Mouse (Mus musculus): ENCODE measurements around the gene Slc6a18. TPM values are rescaled to one million over a fixed set of nuclear protein-coding genes. Genes with fewer than 3 reads are reported as not detected.

Slc6a18 gene
- polyA plus RNA-seq, 1 experiment from 2014 or later: not detected

DNA sequence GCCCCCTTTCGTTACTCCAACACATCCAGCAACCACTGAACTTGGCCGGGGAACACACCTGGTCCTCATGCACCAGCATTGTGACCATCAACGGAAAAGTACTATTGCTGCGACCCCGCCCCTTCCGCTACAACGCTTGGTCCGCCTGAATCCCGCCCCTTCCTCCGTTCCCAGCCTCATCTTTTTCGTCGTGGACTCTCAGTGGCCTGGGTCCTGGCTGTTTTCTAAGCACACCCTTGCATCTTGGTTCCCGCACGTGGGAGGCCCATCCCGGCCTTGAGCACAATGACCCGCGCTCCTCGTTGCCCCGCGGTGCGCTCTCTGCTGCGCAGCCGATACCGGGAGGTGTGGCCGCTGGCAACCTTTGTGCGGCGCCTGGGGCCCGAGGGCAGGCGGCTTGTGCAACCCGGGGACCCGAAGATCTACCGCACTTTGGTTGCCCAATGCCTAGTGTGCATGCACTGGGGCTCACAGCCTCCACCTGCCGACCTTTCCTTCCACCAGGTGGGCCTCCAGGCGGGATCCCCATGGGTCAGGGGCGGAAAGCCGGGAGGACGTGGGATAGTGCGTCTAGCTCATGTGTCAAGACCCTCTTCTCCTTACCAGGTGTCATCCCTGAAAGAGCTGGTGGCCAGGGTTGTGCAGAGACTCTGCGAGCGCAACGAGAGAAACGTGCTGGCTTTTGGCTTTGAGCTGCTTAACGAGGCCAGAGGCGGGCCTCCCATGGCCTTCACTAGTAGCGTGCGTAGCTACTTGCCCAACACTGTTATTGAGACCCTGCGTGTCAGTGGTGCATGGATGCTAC is 50.9 kb downstream of the Slc6a18 start, which contains the start of gene Tert:
TSS of gene Tert (plus strand) at position 167 of the 805 bp plus-strand sequence.
- H3K9ac ChIP-seq: peak within 1 kb of the TSS; percentile 69
- peaks cover 12% of the 10 kb centered on the region for H3K4me1 ChIP-seq
- H3K9me3 ChIP-seq: no peaks in the 10 kb centered on the region
- peak within 1 kb of the TSS; percentile 52 for H3K4me3 ChIP-seq
- peak; percentile 78 for ATAC-seq (ENCODE audit: low FRiP score, low read depth)
- peaks cover 4% of the 10 kb centered on the region; the same call in 1 of the 2 replicates for H3K36me3 ChIP-seq
- 14% methylated on average over 47 of the region's 47 CpGs for WGBS
- no peaks in the 10 kb centered on the region for H3K27me3 ChIP-seq (replicated peaks)
- no peak within 1 kb of the TSS for H3K27ac ChIP-seq
- peak within 1 kb of the TSS; percentile 92 for H3K4me2 ChIP-seq (replicated peaks)

DNA sequence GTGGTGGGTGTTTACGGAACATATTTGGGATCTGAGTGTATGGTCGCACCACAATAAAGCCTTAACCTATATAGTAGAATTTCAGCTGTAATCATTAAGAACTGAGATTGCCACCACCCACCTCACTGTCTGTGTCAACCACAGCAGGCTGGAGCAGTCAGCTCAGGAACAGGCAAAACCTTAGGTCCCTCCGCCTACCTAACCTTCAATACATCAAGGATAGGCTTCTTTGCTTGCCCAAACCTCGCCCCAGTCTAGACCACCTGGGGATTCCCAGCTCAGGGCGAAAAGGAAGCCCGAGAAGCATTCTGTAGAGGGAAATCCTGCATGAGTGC is 51.4 kb downstream of the Slc6a18 start:
- H3K9ac ChIP-seq: peak overlapping the region; percentile 69; the same call in 1 of the 2 replicates
- WGBS: 44% methylated on average over 6 of the region's 6 CpGs
- H3K4me3 ChIP-seq: peak overlapping the region; percentile 52
- no peaks in the 10 kb centered on the region for H3K27me3 ChIP-seq (replicated peaks)
- no peak overlapping the region for H3K27ac ChIP-seq
- H3K36me3 ChIP-seq: peaks cover 9% of the 10 kb centered on the region; the same call in 1 of the 2 replicates
- H3K4me1 ChIP-seq: peaks cover 12% of the 10 kb centered on the region
- peak; percentile 29; the same call in 1 of the 2 replicates for ATAC-seq (ENCODE audit: low FRiP score, low read depth)
- H3K9me3 ChIP-seq: no peaks in the 10 kb centered on the region
- peak overlapping the region; percentile 92 for H3K4me2 ChIP-seq (replicated peaks)

DNA sequence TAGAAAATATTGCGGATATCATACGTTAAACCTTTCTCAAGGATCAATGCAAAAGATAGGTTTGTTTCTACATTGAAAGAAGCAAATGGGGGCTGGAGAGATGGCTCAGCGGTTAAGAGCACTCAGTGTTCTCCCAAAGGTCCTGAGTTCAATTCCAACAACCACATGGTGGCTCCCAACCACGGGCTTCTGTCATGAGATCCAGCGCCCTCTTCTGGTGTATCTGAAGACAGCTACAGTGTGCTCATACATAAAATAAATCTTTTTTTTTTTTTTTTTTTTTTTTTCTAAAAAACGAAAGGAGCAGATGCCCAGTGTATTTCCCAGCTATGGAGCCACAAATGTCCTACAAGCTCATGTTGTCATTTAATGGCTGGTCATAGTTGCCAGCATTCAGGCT is 57.2 kb downstream of the Slc6a18 start:
- no peaks in the 10 kb centered on the region for H3K9me3 ChIP-seq
- no peak overlapping the region for H3K4me2 ChIP-seq (replicated peaks)
- H3K4me1 ChIP-seq: no peaks in the 10 kb centered on the region
- H3K36me3 ChIP-seq: peaks cover 61% of the 10 kb centered on the region
- WGBS: 73% methylated on average over 6 of the region's 6 CpGs
- no peak for ATAC-seq (ENCODE audit: low FRiP score, low read depth)
- no peak overlapping the region for H3K27ac ChIP-seq
- H3K4me3 ChIP-seq: no peak overlapping the region
- H3K9ac ChIP-seq: no peak overlapping the region
- no peaks in the 10 kb centered on the region for H3K27me3 ChIP-seq (replicated peaks)

DNA sequence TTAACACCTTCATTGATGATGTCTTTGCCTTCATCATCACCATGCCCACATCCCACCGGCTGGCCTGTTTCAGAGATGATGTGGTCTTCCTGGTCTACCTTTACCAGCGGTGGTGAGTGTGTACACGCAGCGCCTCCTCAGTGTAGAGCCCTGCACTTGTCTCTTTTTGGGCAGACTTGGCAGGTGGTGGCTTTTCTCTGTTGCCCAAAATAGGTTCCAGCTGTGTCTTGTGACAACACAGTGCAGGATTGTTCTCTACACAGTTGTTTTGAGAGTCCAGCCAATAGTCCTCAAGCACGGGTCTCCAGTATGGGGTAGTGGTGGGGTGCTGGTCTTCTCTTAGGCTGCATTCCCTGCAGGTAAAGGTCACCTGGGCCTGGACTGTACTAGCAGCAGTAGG is 59.4 kb downstream of the Slc6a18 start:
- Histone ChIP-seq H3K9me3 (no peaks in the 10 kb centered on the region), H3K27me3 (replicated peaks) (no peaks in the 10 kb centered on the region), H3K27ac (no peak overlapping the region), H3K4me2 (replicated peaks) (no peak overlapping the region), H3K4me3 (no peak overlapping the region), H3K36me3 (peaks cover 82% of the 10 kb centered on the region), H3K9ac (no peak overlapping the region), H3K4me1 (no peaks in the 10 kb centered on the region)
- WGBS: 96% methylated on average over 5 of the region's 5 CpGs
- no peak for ATAC-seq (ENCODE audit: low FRiP score, low read depth)

Other genes with a start within 250 kb of the Slc6a18 start
- 59.0 and 60.4 TPM in 2 replicates for gene Lpcat1, start 210.8 kb downstream of the Slc6a18 start, polyA plus RNA-seq (2016; fragmentation: Nextera tagmentation; extraction: Ambion mirVana)
- 0.06 and 0.17 TPM in 2 replicates for gene Slc6a3, start 141.3 kb downstream of the Slc6a18 start, polyA plus RNA-seq (2016; fragmentation: Nextera tagmentation; extraction: Ambion mirVana)
- gene Clptm1l, start 74.0 kb downstream of the Slc6a18 start, polyA plus RNA-seq (2016; fragmentation: Nextera tagmentation; extraction: Ambion mirVana): 124 and 134 TPM in 2 replicates
- 5.6 and 6.1 TPM in 2 replicates for gene Tert, start 51.1 kb downstream of the Slc6a18 start, polyA plus RNA-seq (2016; fragmentation: Nextera tagmentation; extraction: Ambion mirVana)
- 0.23 TPM in 2 replicates for gene Slc6a19, start 26.8 kb upstream of the Slc6a18 start, polyA plus RNA-seq (2016; fragmentation: Nextera tagmentation; extraction: Ambion mirVana)
- 31.3 and 32.6 TPM in 2 replicates for gene Slc12a7, start 55.1 kb upstream of the Slc6a18 start, polyA plus RNA-seq (2016; fragmentation: Nextera tagmentation; extraction: Ambion mirVana)
- gene Nkd2, start 169.6 kb upstream of the Slc6a18 start, polyA plus RNA-seq (2016; fragmentation: Nextera tagmentation; extraction: Ambion mirVana): 10.9 and 12.6 TPM in 2 replicates

Measured in neural tube, embryonic 12.5 days (tissue).